28 mouse cellular contexts compared by ENCODE assay signal in genomic region chr7:139135236-139135635, GRCm38 (mm10). TPM values are rescaled to one million over a fixed set of nuclear protein-coding genes. Genes with fewer than 3 reads are reported as not detected.
A peak's percentile ranks its signal among the peaks of the same experiment; 100 is the strongest.
DNase-seq lines count a peak whose midpoint lies in the region; ATAC-seq lines count a peak whose summit lies in the region.
"Had no signal": no experiment of that assay in that cellular context is flagged by ENCODE, and none has a peak within 500 bp of the region (broad histone marks: within the 10 kb centered on the region; RNA-seq: fewer than 3 reads in every experiment).

No protein-coding gene starts in this region.

- no peaks in the 10 kb centered on the region for H3K36me3 ChIP-seq in heart, embryonic 15.5 days
- H3K36me3 ChIP-seq in forebrain, embryonic 14.5 days (ENCODE audit: control insufficient read depth, insufficient read depth, low read length), result no peaks in the 10 kb centered on the region
- H3K36me3 ChIP-seq: G1E had no signal

- peak overlapping the region; percentile 57 for H3K27ac ChIP-seq in heart, embryonic 15.5 days
- no peak overlapping the region for H3K27ac ChIP-seq in forebrain, embryonic 14.5 days (ENCODE audit: low read depth, low read length)
- H3K27ac ChIP-seq: liver, embryonic 14.5 days; macrophage had no signal

- no peaks in the 10 kb centered on the region for H3K9me3 ChIP-seq in heart, embryonic 15.5 days (replicated peaks)
- no peaks in the 10 kb centered on the region for H3K9me3 ChIP-seq in forebrain, embryonic 14.5 days (replicated peaks; ENCODE audit: control insufficient read depth, low read length)

- H3K4me1 ChIP-seq in heart, embryonic 15.5 days (replicated peaks), result peaks cover 15% of the 10 kb centered on the region
- peaks cover 34% of the 10 kb centered on the region for H3K4me1 ChIP-seq in forebrain, embryonic 14.5 days (ENCODE audit: control insufficient read depth, insufficient read depth, low read length)

- no peaks in the 10 kb centered on the region for H3K27me3 ChIP-seq in heart, embryonic 15.5 days
- H3K27me3 ChIP-seq in forebrain, embryonic 14.5 days (replicated peaks; ENCODE audit: control insufficient read depth, insufficient read depth, low read length), result no peaks in the 10 kb centered on the region

- ATAC-seq in heart, embryonic 15.5 days (replicated peaks; ENCODE audit: insufficient number of reproducible peaks, insufficient read depth, low FRiP score, low read depth), result peak; percentile 68
- ATAC-seq in forebrain, embryonic 14.5 days, result no peak
- ATAC-seq: forebrain, postnatal 0 days; hindbrain, embryonic 16.5 days; midbrain, embryonic 16.5 days had no signal

- peak; percentile 30 to 36 for DNase-seq in cerebellum, postnatal 14 days
- no peak for DNase-seq in cerebellum, adult 11-12 months
- peak; percentile 28 for DNase-seq in heart, adult 8-10 months (ENCODE audit: low spot score)
- DNase-seq in heart, postnatal 25 days (ENCODE audit: low spot score), result no peak
- DNase-seq in heart, postnatal 36 days, result peak; percentile 7 to 28
- DNase-seq in spleen, postnatal 36 days (ENCODE audit: low spot score in 2 of 2), result no peak
- no peak for DNase-seq in forebrain, embryonic 14.5 days (ENCODE audit: low spot score)
- DNase-seq: adrenal gland, adult 8-10 months; cerebellum, adult 11 months; cerebellum, adult 9-11 months; forebrain, postnatal 0 days; kidney, adult 2 months; kidney, postnatal 36 days; layer of hippocampus, postnatal 36 days; liver; lung, adult 2 months; lung, postnatal 10 days; right cerebral cortex, adult 18-20 months; spleen, adult 18-20 months; thymus, adult 2 months had no signal

- no peak overlapping the region for H3K4me2 ChIP-seq in heart, embryonic 15.5 days
- no peak overlapping the region for H3K4me2 ChIP-seq in forebrain, embryonic 14.5 days (ENCODE audit: low read length)

- 44% methylated on average over 5 of the region's 5 CpGs for WGBS in heart, embryonic 15.5 days
- 83% methylated on average over 5 of the region's 5 CpGs for WGBS in forebrain, embryonic 14.5 days

- no peak overlapping the region for H3K4me3 ChIP-seq in heart, embryonic 15.5 days
- no peak overlapping the region for H3K4me3 ChIP-seq in forebrain, embryonic 14.5 days (ENCODE audit: low read depth, low read length)
- H3K4me3 ChIP-seq: erythroblast, embryonic 14.5 days had no signal

- no peak overlapping the region for H3K9ac ChIP-seq in heart, embryonic 15.5 days
- no peak overlapping the region for H3K9ac ChIP-seq in forebrain, embryonic 14.5 days (ENCODE audit: low read length)
- H3K9ac ChIP-seq: forebrain, postnatal 0 days; liver, embryonic 14.5 days had no signal

- intact Hi-C loops in heart, postnatal 25 days (cut with DNase I), result no loop called here
- intact Hi-C loops in heart, postnatal 36 days (cut with DNase I), result no loop called here

RNA-seq across cellular contexts. Expression of gene Dpysl4, which starts 49.4 kb away (rescaled TPM):
- total RNA-seq in heart, adult 8-10 months (2022), result 1 to 10 TPM; 4.1 to 6.3 (median 4.9) TPM
- total RNA-seq in heart, postnatal 25 days (2021), result 1 to 10 TPM; 4.9 to 5.7 TPM
- polyA plus RNA-seq in heart, embryonic 15.5 days (2015; fragmentation: Nextera tagmentation; extraction: Ambion mirVana), result 3.3 and 3.6 TPM in 2 replicates
- total RNA-seq in heart, postnatal 36 days (2021), result 1 to 10 TPM; 5.0 to 6.4 TPM
- polyA plus RNA-seq in forebrain, embryonic 14.5 days (2014; fragmentation: Nextera tagmentation; extraction: Ambion mirVana), result 123 and 141 TPM in 2 replicates
- total RNA-seq: neutrophil, adult 5-6 weeks had no signal
- polyA plus RNA-seq: erythroblast, embryonic 14.5 days; G1E; macrophage had no signal

Comparison
In these comparisons a context has a peak if more than half of its experiments do, and no peak if none do; other contexts are left out.
1. DNase-seq: peak in cerebellum, postnatal 14 days (2 of 2), heart, adult 8-10 months (single experiment) and heart, postnatal 36 days (2 of 2); none in cerebellum, adult 11-12 months (single experiment), heart, postnatal 25 days (single experiment), spleen, postnatal 36 days (0 of 2) and forebrain, embryonic 14.5 days (single experiment).